Mouse (Mus musculus) adrenal gland, postnatal 36 days (tissue): ENCODE data around the gene Tlr9. TPM values are rescaled to one million over a fixed set of nuclear protein-coding genes. Genes with fewer than 3 reads are reported as not detected.

Source experiments
- DNase-seq, 2 experiments: peaks; one replicate each; pipeline ENCODE4 v3.0.0; 2021; ENCODE audit warnings: mixed read lengths in 1 of 2
- microRNA-seq: library from miRNA; unstranded; fragments of <30 nt; microRNA quantifications from one replicate; pipeline ENCODE4 v1.2.0, GENCODE M21; 2021
- total RNA-seq, 2 experiments: library from RNA; stranded (reverse); gene quantifications; 2 replicates each; pipeline ENCODE4 v1.2.3; 2021

Tlr9 gene
- total RNA-seq, 2 experiments from 2014 or later, result 0.89 TPM

DNA sequence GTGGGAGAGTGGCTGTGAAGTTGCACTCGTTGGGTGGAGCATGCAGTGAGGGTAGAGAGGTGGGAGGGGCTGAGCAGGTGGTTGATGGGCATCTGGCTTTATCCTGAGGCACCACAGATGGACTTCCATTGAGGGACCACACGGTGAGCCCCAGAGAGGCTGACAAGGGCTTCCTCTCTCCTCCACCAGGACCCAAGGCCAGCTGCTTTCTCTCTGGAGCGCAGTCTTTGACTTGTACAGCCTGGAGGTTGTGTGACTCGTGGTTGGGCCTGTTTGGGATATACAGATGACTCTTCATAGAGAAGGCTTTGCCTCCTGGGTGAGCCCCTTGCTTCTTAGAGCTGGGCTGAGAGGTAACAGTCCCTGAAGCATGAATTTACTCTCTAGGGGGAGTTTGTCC is 46.0 kb downstream of the Tlr9 start:
- peak; percentile 46 to 52 for DNase-seq

DNA sequence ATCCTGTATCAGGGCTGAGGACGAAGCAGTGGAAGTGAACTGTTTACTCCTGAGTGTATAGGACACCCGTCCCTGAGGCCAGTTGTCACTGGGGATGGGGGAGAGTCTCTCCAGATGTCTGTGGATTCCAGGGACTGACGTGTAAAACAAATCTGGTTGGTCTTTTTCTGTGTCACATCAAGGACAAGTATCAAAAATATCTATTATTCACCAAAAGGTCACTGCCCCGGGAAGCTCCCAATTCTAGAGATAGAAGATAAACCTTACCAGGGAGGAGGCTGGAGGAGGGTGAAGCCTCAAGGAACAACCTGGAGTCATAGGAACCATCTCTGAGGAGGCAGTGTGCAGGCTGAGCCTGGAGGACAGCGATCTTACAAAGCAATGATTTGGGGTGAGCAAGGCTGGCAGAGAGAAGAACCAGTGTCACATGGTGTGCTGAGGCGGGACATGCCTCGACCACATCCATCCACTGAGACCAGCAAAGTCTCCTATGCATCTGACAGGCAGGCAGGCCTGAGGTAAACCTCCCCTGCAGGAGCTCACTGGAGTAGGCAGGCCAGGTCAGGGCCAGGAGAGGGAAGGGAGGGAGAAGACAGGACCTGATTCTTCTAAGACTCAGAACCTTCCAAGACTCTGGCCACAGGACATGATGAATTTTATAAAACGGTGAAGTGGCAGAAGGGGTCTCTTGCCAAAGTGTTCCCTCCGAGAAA is 46.8 kb downstream of the Tlr9 start:
- peak; percentile 47 to 55 for DNase-seq

DNA sequence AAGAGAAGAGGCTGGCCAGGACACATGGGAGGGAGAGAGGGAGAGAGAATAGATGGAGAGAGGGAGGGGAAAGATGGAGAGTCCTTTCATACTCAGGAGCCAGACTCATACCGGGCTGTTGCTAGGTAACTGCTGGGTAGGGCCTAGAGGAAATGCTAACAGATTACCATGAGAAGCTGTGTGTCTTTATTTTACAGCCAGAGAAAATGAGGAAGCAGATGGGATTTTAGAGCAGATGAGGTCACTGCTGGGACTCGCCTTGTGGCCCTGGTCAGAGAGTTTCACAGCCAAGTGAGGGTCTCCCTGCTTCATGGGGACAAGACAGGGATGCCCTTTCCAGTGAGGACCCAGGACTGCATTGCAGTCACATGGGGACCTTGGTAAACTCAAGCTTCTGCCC is 47.5 kb downstream of the Tlr9 start:
- no peak for DNase-seq

DNA sequence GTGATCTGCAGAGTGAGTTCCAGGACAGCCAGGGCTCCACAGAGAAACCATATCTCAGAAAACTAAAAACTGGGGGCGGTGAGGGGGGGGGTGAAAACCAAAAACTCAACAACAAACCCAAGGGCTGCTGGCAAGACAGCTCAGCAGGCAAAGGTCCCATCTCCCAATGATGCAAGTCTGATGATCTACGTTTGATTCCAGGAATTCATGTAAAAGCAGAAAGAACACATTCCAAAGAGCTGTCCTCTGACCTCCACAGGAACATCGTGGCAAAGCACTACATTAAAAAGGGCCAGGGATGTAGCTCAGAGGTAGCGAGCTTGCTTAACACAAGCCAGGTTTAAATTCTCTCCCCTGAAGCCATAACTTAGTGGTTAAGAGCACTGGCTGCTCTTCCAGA is 48.3 kb downstream of the Tlr9 start:
- DNase-seq, result peak; percentile 33 to 37

DNA sequence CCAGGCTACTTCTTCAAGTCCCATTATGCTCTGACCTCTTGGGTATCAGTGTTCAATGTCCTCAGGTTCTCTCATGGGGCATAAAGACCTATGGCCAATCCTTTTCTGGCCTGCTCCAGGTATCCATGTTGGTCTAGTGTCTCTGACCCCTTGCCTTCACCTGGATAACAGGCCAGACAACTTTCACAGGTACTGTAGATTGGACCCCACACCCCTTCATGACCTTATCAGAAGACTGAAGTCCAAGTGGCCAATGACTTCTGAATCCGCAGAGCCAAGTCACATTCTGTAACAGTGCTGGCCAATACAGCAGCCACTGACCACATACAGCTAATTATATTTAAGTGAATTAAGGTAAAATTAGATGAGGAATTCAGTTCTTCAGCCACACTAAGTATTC is 49.9 kb downstream of the Tlr9 start:
- DNase-seq, result no peak

DNA sequence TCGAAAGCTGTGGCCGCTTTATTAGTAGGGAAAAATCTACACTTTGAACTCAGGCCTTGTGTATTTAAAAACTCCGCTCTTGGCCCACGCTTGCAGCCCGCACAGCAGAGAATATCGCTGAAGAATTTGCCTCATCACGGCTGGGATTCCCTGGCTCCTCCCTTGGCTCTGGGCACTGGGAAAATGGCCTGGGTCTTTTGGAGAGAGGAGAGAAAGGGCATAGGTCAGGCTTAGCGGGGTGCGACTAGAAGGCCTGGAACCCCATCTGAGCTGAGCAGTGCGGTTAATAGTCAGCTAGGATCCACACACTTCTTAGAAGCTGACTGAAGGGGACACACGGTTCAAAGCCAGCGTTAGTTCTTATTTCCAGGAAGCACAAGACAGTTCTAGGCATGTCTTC is 50.9 kb downstream of the Tlr9 start:
- no peak for DNase-seq

DNA sequence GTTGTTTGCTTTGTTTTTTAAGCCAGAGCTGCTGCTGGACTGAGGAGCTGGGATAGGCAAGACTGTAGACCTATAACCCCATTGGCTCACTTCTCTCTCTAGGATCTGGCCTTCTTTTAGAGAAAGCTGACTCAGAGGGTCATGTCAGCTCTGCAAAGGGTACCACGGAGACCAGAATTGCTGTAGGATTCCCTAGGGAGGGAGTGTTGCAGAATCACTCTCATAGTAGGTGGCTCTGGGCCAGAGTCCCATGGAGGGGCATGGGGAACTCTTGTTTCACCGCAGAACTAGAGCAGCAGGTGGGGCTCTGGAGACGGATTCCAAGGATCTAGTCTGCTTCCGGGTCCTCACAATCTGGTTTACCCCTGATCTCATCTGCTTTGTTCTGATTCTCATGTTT is 51.4 kb downstream of the Tlr9 start:
- DNase-seq, result peak in 1 of 2 experiments; percentile 42

DNA sequence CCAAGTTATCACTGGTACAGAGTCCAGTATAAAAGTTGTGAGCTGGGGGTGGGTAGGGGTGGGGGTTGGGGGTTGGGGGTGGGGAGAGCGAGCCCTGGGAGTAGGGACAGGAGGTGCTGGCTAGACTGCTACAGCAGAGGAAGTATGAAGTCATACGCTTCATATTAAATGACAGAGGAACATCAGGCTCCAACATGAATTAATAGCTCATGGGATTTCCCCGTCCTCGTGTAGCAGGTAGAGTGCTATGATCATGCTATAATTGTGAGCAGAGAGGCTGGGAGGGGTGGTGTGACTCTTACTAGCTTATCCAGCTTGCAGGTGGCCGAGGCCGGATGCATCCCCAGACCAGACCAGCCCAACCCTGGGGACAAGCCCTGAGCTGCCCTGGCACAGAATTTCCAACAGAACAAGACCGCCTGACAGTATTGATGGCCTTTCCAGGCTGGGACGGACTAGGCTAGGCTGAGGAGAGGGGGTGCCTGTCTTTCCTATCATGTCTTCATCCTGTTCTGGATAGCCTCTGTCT is 52.3 kb downstream of the Tlr9 start:
- no peak for DNase-seq

DNA sequence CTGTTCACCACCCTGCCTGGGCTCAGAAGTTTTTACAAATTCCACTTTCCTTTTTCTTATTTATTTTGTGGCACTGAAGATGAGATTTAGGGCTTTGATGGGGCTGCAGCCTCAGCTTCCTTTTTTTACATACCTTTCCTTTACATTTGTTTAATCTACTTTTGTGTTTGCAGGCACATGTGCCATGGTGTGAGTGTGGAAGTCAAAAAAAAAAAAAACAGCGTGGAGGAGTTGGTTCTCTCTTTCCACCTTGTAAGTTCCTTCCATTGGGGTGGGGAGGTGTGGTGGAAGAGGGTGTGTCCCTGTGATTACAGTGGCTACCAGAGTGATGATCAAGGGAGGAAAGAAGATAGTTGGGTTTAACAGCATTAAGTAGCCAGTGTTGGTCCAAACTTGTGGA is 53.4 kb downstream of the Tlr9 start:
- DNase-seq, result no peak

Small RNA genes lying within 50 kb of the gene (microRNA-seq; reads per million reads assigned to microRNA genes)
- 121,596 reads per million, percentile 100 among the genes with 10 or more reads in this experiment for gene Mirlet7g

Other genes with a start within 250 kb of the Tlr9 start
- under 1 TPM; 0.36 to 0.46 TPM for gene Col6a4, start 125.8 kb upstream of the Tlr9 start, total RNA-seq
- gene Glyctk, start 64.5 kb upstream of the Tlr9 start, total RNA-seq, result 1 to 10 TPM; 2.3 to 2.4 TPM
- 10 to 100 TPM; 74.4 to 81.3 TPM for gene Wdr82, start 51.7 kb upstream of the Tlr9 start, total RNA-seq
- 100 to 1,000 TPM in 1 of 2 experiments, 10 to 100 TPM in 1; 90.8 to 117 TPM for gene Ppm1m, start 22.9 kb upstream of the Tlr9 start, total RNA-seq
- 100 to 1,000 TPM in 1 of 2 experiments, 10 to 100 TPM in 1; 64.8 to 117 TPM for gene Twf2, start 19.5 kb upstream of the Tlr9 start, total RNA-seq
- 1,000 to 10,000 TPM; 1,599 to 3,152 TPM for gene Alas1, start 26.1 kb downstream of the Tlr9 start, total RNA-seq
- gene Poc1a, start 58.5 kb downstream of the Tlr9 start, total RNA-seq, result 1 to 10 TPM; 3.6 to 5.6 TPM
- gene Dusp7, start 146.0 kb downstream of the Tlr9 start, total RNA-seq, result 10 to 100 TPM; 16.4 to 24.1 TPM
- gene Rpl29, start 206.9 kb downstream of the Tlr9 start, total RNA-seq, result 100 to 1,000 TPM; 403 to 411 TPM
- gene Acy1, start 215.7 kb downstream of the Tlr9 start, total RNA-seq, result 10 to 100 TPM; 11.7 to 14.8 TPM
- 10 to 100 TPM; 25.2 to 45.0 TPM for gene Abhd14b, start 224.9 kb downstream of the Tlr9 start, total RNA-seq
- gene Abhd14a, start 225.1 kb downstream of the Tlr9 start, total RNA-seq, result 10 to 100 TPM; 18.9 to 20.2 TPM
- gene Pcbp4, start 230.7 kb downstream of the Tlr9 start, total RNA-seq, result 10 to 100 TPM; 20.2 to 27.7 TPM
- gene Gpr62, start 243.3 kb downstream of the Tlr9 start, total RNA-seq, result under 1 TPM in 1 of 2 experiments, not detected in 1; 0.13 TPM